Mouse (Mus musculus) liver, embryonic 14.5 days (tissue): Measurements from ENCODE around the gene Sat2.

Experiments used
- CTCF ChIP-seq: IDR thresholded peaks from 2 replicates; pipeline ENCODE4 v1.5.1; 2016; ENCODE audit warnings: antibody characterized with exemption, low read depth, control low read depth
- EP300 ChIP-seq: IDR thresholded peaks from 2 replicates; pipeline ENCODE4 v1.6.1; 2016; ENCODE audit warnings: antibody characterized with exemption, low read depth

- TF ChIP-seq CTCF (no peak), EP300 (peak; percentile 47)
These were observed 45.5 kb upstream of the Sat2 start for GRCm38 (mm10) chr11:69576307-69576706.
